Mouse (Mus musculus) ES-E14 (cell line): ENCODE measurements around the gene Pbsn.

ENCODE experiments used
- CHD2 ChIP-seq: IDR thresholded peaks from 2 replicates; pipeline ENCODE4 v1.6.1; 2014; ENCODE audit warnings: mild to moderate bottlenecking, low read depth, low read length, inconsistent platforms
- HCFC1 ChIP-seq: IDR thresholded peaks from 2 replicates; pipeline ENCODE4 v1.6.1; 2012; ENCODE audit warnings: low read length, inconsistent platforms, borderline replicate concordance; ENCODE audit not compliant: insufficient read depth
- MAFK ChIP-seq: IDR thresholded peaks from 2 replicates; pipeline ENCODE4 v1.6.1; 2014; ENCODE audit warnings: mild to moderate bottlenecking, low read depth, low read length, inconsistent platforms; ENCODE audit not compliant: insufficient read depth
- ZC3H11A ChIP-seq: IDR thresholded peaks from 2 replicates; pipeline ENCODE4 v1.6.1; 2012; ENCODE audit warnings: low read depth, mild to moderate bottlenecking, inconsistent platforms, low read length, borderline replicate concordance
- ZNF384 ChIP-seq: IDR thresholded peaks from 2 replicates; pipeline ENCODE4 v1.6.1; 2012; ENCODE audit warnings: low read depth, low read length, inconsistent platforms

DNA sequence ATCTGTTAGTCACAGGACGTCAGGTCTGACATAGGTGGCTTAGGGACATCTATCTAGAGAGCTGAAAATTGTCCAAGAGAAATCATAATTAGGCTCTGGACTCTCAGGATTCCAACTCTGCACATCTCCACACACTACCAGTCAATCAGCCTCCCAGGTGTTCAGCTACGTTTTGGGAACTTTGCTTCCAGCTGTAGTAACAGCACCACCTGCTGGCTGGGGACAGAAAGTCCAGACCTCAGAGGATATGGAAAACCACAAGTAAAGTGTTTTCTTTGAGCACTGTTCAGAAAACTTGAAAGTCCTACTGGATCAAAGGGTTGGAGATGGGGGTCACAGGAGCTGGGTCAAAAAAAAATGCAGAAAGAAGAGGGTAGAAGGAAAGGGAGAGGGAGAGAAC is 44.8 kb downstream of the Pbsn start:
- 0 out of 2 replicates have a peak, but pooled peaks have one; percentile 31 for TF ChIP-seq ZC3H11A
- no peak for TF ChIP-seq CHD2
- TF ChIP-seq ZNF384, result no peak
- TF ChIP-seq HCFC1, result no peak
- TF ChIP-seq MAFK, result no peak
